Mouse (Mus musculus): ENCODE measurements around the gene Rgs7.

- TF ChIP-seq USF1 (IDR thresholded peaks at IDR 0.05; ENCODE audit: low read depth, low read length) (no peak), CTCF (IDR thresholded peaks at IDR 0.05 in 2 of 3, conservative IDR thresholded peaks at IDR 0.05 in 1 of 3; ENCODE audit: control insufficient read depth in 1 of 3, insufficient read depth in 1 of 3, low read depth in 2 of 3, low read length in 3 of 3, poor library complexity in 1 of 3, severe bottlenecking in 1 of 3) (no peak), POLR2A (IDR thresholded peaks at IDR 0.05; ENCODE audit: control insufficient read depth in 1 of 2, insufficient read depth in 1 of 2, low read depth in 1 of 2, low read length in 2 of 2, poor library complexity in 1 of 2) (no peak), CHD1 (IDR thresholded peaks at IDR 0.05; ENCODE audit: low read depth, low read length) (no peak), MEF2A (IDR thresholded peaks at IDR 0.05; ENCODE audit: extremely low read depth, insufficient replicate concordance, low read depth, low read length, poor library complexity, severe bottlenecking) (no peak), KAT2A (conservative IDR thresholded peaks at IDR 0.05; ENCODE audit: low read depth, low read length) (no peak), RAD21 (IDR thresholded peaks at IDR 0.05; ENCODE audit: low read depth, low read length) (no peak), POLR2AphosphoS2 (IDR thresholded peaks at IDR 0.05; ENCODE audit: low read length) (no peak)
These were observed 286.7 kb downstream of the Rgs7 start for GRCm38 (mm10) chr1:175205633-175206032.

All from MEL (cell line).